Mouse (Mus musculus) stomach, postnatal 0 days (tissue): ENCODE results near the gene Myt1.

Experiments
- CTCF ChIP-seq: IDR thresholded peaks from 2 replicates; pipeline ENCODE4 v1.5.1; 2016; ENCODE audit warnings: antibody characterized with exemption, low read depth, mild to moderate bottlenecking, moderate library complexity
- EP300 ChIP-seq: optimal IDR thresholded peaks from 2 replicates; pipeline ENCODE3; 2016; ENCODE audit warnings: antibody characterized with exemption

- TF ChIP-seq CTCF (no peak), EP300 (no peak)
Measured at GRCm38 (mm10) chr2:181721200-181721599, 41.9 kb upstream of the Myt1 start.
